Comparison of ENCODE assay signal across 8 mouse cellular contexts in genomic region chr11:60416963-60417716, GRCm38 (mm10). TPM values are rescaled to one million over a fixed set of nuclear protein-coding genes. Genes with fewer than 3 reads are reported as not detected.
DNase-seq lines count a peak whose midpoint lies in the region; ATAC-seq and TF ChIP-seq lines count a peak whose summit lies in the region.

TSS of gene Gid4 (plus strand) at chr11:60417145.

- H3K36me3 ChIP-seq in heart, embryonic 12.5 days = 0 out of 2 replicates have a peak, but pooled peaks cover 3% of the 10 kb centered on the region
- no peaks in the 10 kb centered on the region for H3K36me3 ChIP-seq in kidney, postnatal 0 days (ENCODE audit: insufficient read depth, low read length)
- no peaks in the 10 kb centered on the region for H3K36me3 ChIP-seq in liver, embryonic 11.5 days (ENCODE audit: control insufficient read depth, insufficient read depth, low read length)
- H3K36me3 ChIP-seq in stomach, embryonic 14.5 days (ENCODE audit: control insufficient read depth, insufficient read depth, low read length) = no peaks in the 10 kb centered on the region

- no peaks in the 10 kb centered on the region for H3K27me3 ChIP-seq in heart, embryonic 12.5 days (replicated peaks)
- H3K27me3 ChIP-seq in kidney, postnatal 0 days (ENCODE audit: insufficient read depth, low read length) = no peaks in the 10 kb centered on the region
- H3K27me3 ChIP-seq in liver, embryonic 11.5 days (replicated peaks; ENCODE audit: control insufficient read depth, insufficient read depth, low read length) = no peaks in the 10 kb centered on the region
- no peaks in the 10 kb centered on the region for H3K27me3 ChIP-seq in stomach, embryonic 14.5 days (ENCODE audit: control insufficient read depth, insufficient read depth, low read length)

- peak within 1 kb of the TSS; percentile 75 for H3K4me3 ChIP-seq in heart, embryonic 12.5 days
- H3K4me3 ChIP-seq in kidney, postnatal 0 days (replicated peaks; ENCODE audit: low read depth, low read length) = peak within 1 kb of the TSS; percentile 91
- peak within 1 kb of the TSS; percentile 90 for H3K4me3 ChIP-seq in liver, embryonic 11.5 days (ENCODE audit: low read depth, low read length)
- H3K4me3 ChIP-seq in stomach, embryonic 14.5 days (ENCODE audit: low read depth, low read length) = peak within 1 kb of the TSS; percentile 97

- peak; percentile 90 for ATAC-seq in erythroid progenitor cell, adult 5-6 weeks (replicated peaks; ENCODE audit: low FRiP score, poor library complexity, severe bottlenecking)
- ATAC-seq in heart, embryonic 12.5 days (ENCODE audit: insufficient number of reproducible peaks, low FRiP score) = peak; percentile 96
- ATAC-seq in kidney, postnatal 0 days (replicated peaks; ENCODE audit: low FRiP score, low read depth) = peak; percentile 95
- peak; percentile 95 for ATAC-seq in liver, embryonic 11.5 days (replicated peaks; ENCODE audit: low FRiP score)
- ATAC-seq in stomach, embryonic 14.5 days (ENCODE audit: insufficient number of reproducible peaks, insufficient read depth, low FRiP score, low read depth) = peak; percentile 96

- TF ChIP-seq CTCF in kidney, postnatal 0 days (IDR thresholded peaks at IDR 0.05; ENCODE audit: low read depth) = no peak

- DNase-seq in CD4-positive helper T cell, adult 2 months (ENCODE audit: low read depth, low spot score) = peak; percentile 100
- peak; percentile 98 for DNase-seq in brain, embryonic 18.5 days (ENCODE audit: low read depth, low spot score)
- peak; percentile 99 for DNase-seq in kidney, postnatal 0 days (ENCODE audit: low spot score)
- DNase-seq in liver, embryonic 11.5 days (ENCODE audit: low spot score) = peak; percentile 98
- peak; percentile 100 for DNase-seq in naive thymus-derived CD4-positive, alpha-beta T cell, adult 2 months (ENCODE audit: low read depth)

- H3K9ac ChIP-seq in heart, embryonic 12.5 days = peak within 1 kb of the TSS; percentile 92
- peak within 1 kb of the TSS; percentile 89 for H3K9ac ChIP-seq in kidney, postnatal 0 days (ENCODE audit: low read depth, low read length)
- H3K9ac ChIP-seq in liver, embryonic 11.5 days (ENCODE audit: low read depth, low read length) = peak within 1 kb of the TSS; percentile 95
- peak within 1 kb of the TSS; percentile 87 for H3K9ac ChIP-seq in stomach, embryonic 14.5 days (replicated peaks; ENCODE audit: low read depth, low read length)

- no peaks in the 10 kb centered on the region for H3K9me3 ChIP-seq in heart, embryonic 12.5 days (replicated peaks)
- no peaks in the 10 kb centered on the region for H3K9me3 ChIP-seq in kidney, postnatal 0 days (replicated peaks; ENCODE audit: low read length)
- no peaks in the 10 kb centered on the region for H3K9me3 ChIP-seq in liver, embryonic 11.5 days (ENCODE audit: control insufficient read depth, low read length)
- H3K9me3 ChIP-seq in stomach, embryonic 14.5 days (ENCODE audit: control insufficient read depth, low read depth, low read length) = no peaks in the 10 kb centered on the region

- 0% methylated on average over 71 of the region's 81 CpGs for WGBS in heart, embryonic 12.5 days
- WGBS in kidney, postnatal 0 days = under 1% methylated on average over 69 of the region's 81 CpGs
- whole genome bisulfite sequencing in liver, embryonic 11.5 days = under 1% methylated on average over 76 of the region's 81 CpGs
- under 1% methylated on average over 61 of the region's 81 CpGs for WGBS in stomach, embryonic 14.5 days

- H3K4me1 ChIP-seq in heart, embryonic 12.5 days (replicated peaks) = peaks cover 29% of the 10 kb centered on the region
- H3K4me1 ChIP-seq in kidney, postnatal 0 days (replicated peaks; ENCODE audit: insufficient read depth, low read length) = peaks cover 12% of the 10 kb centered on the region; the same call in 1 of the 2 replicates
- H3K4me1 ChIP-seq in liver, embryonic 11.5 days (replicated peaks; ENCODE audit: control insufficient read depth, insufficient read depth, low read length) = peaks cover 17% of the 10 kb centered on the region
- peaks cover 19% of the 10 kb centered on the region for H3K4me1 ChIP-seq in stomach, embryonic 14.5 days (ENCODE audit: control insufficient read depth, insufficient read depth, low read length)

- peak within 1 kb of the TSS; percentile 84 for H3K27ac ChIP-seq in heart, embryonic 12.5 days (ENCODE audit: poor library complexity, severe bottlenecking)
- H3K27ac ChIP-seq in kidney, postnatal 0 days = peak within 1 kb of the TSS; percentile 88
- peak within 1 kb of the TSS; percentile 88 for H3K27ac ChIP-seq in liver, embryonic 11.5 days (ENCODE audit: low read depth, low read length)
- H3K27ac ChIP-seq in stomach, embryonic 14.5 days (ENCODE audit: low read length) = peak within 1 kb of the TSS; percentile 90

- H3K4me2 ChIP-seq in heart, embryonic 12.5 days = peak within 1 kb of the TSS; percentile 92
- H3K4me2 ChIP-seq in kidney, postnatal 0 days (ENCODE audit: low read length) = peak within 1 kb of the TSS; percentile 96
- peak within 1 kb of the TSS; percentile 86 for H3K4me2 ChIP-seq in liver, embryonic 11.5 days
- peak within 1 kb of the TSS; percentile 97 for H3K4me2 ChIP-seq in stomach, embryonic 14.5 days (replicated peaks; ENCODE audit: low read depth, low read length)

RNA-seq across cellular contexts. Expression of gene Gid4, which starts in this region (rescaled TPM):
- 6.8 and 12.6 TPM in 2 replicates for total RNA-seq in erythroid progenitor cell, adult 5-6 weeks (2015; ENCODE audit: low replicate concordance)
- total RNA-seq in erythroid progenitor cell, adult 5-6 weeks (2017; ENCODE audit: low replicate concordance) = 8.2 and 13.0 TPM in 2 replicates
- polyA plus RNA-seq in heart, embryonic 12.5 days (2016; fragmentation: Nextera tagmentation; extraction: Ambion mirVana) = 21.6 and 22.9 TPM in 2 replicates
- polyA plus RNA-seq in kidney, postnatal 0 days (2015; fragmentation: Nextera tagmentation; extraction: Ambion mirVana) = 18.3 and 19.2 TPM in 2 replicates
- 24.7 and 28.5 TPM in 2 replicates for polyA plus RNA-seq in liver, embryonic 11.5 days (2014; fragmentation: Nextera tagmentation; extraction: Ambion mirVana)
- polyA plus RNA-seq in stomach, embryonic 14.5 days (2014; fragmentation: Nextera tagmentation; extraction: Ambion mirVana) = 27.0 and 28.0 TPM in 2 replicates

Comparison
In these comparisons a context has a peak if more than half of its experiments do, and no peak if none do; other contexts are left out.
1. Peak in every context shown above with its lines: DNase-seq, ATAC-seq, H3K4me3 ChIP-seq and H3K27ac ChIP-seq.